Mouse (Mus musculus) spleen, adult 12 weeks (tissue): ENCODE measurements around the gene Kiss1.

Experiments
- DNase-seq: peaks from one replicate; pipeline ENCODE4 v3.0.0; 2022; ENCODE audit warnings: low spot score

Gene Kiss1

DNA sequence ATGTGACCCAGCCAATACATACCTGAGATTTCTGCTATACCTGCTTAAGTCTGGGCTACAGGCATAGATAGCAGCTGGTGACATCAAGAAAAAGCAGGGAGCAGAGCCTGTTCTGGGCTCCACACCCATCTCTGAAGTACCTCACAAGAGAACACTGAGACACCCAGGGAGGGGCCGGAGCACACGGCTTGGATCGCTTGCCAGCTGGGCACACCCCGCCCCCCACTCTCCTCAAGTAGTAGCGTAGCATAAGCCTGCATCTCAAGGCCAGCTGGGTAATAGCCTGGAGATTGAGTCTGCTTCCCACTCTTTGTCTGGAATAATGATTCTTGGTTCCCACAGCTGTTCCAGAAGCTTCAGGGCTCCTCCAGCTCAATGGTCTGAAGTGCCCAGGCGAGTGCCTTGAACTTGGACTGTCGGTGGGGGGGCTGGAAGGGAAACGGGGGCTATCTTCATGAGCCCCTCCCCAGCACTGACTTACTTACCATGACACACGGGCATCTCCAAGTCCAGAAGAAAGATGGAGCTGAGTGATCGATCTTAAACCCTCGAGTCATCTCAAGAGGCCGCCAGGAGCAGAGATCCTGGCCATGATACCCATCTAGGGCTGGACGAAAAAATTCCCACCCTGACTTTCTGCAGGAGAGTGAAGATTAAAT lies at the start of gene Kiss1:
TSS of gene Kiss1 (plus strand) at position 609 of the 659 bp plus-strand sequence.
- no peak for DNase-seq

GRCm38 (mm10) chr1:133274163-133274562 lies 47.5 kb upstream of the Kiss1 start:
- no peak for DNase-seq

DNA sequence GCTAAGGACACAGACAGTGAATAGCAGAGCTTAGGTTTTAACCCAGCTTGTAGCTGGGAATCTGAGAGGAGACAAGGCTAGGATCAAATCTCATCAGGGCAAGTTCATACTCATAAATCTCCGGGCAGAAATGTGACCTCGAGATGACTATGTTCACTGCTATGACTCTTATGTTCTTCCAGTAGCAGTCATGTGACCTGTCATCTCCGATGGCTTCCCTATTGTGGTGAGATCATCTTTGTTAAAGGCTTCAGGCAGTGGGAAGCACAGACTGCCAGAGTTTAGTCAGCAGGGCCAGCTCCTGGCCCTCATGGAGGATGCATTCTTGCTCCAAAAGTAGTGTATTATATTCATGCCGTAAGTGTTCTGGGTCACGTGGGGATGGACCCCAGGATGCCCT lies 44.7 kb upstream of the Kiss1 start:
- DNase-seq, result no peak

DNA sequence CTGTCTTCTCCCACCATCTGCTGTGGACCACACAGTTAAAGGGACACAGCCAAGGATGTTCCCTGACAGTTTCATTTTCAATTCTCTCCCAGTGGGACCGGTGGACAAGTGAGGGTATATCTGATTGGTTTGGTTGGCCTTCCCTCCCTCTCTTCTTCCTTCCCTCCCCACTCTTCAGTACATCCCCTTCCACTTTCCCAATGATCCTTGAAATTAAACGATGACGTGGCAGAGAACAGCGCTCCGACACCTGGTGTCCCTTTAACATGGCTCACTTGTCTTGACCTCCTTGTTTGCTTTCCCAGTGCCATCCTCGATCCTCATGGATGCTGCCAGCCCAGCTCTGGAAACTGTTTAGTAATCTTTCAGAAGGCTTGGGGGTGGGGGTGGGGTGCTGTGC lies 43.1 kb upstream of the Kiss1 start:
- DNase-seq, result no peak

DNA sequence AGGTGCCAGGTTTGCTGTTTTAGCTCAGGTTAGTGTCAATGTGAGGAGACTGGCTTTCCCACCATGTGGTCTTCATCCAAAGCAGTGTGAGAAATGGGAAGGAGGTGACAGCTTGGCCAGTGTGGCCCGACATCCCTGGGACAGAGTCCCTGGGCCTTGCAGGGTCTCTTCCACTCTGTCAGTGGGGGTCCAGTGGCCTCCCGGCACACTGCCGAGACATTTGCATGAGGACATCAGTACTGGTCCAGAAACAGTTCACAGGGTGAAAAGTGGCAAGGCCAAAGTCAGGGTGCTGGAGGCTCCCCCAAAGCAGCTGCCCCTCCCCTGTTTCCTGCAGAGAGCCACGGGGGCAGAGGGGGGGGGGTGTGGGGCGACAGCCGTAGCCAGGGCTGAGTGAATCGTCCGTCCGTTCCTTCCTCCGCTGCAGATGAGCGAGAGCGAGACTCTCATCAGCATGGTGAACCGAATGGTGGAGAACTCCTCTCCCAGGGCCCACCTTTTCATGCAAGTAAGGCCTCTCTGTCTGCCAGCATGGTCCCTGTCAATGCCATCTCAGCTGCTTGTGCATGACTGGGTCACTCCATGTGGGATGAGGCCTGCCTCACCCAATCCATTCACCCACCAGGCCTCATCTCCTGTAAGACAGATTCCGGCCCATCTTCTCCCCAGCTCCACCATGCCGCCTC lies 42.6 kb upstream of the Kiss1 start:
- no peak for DNase-seq

DNA sequence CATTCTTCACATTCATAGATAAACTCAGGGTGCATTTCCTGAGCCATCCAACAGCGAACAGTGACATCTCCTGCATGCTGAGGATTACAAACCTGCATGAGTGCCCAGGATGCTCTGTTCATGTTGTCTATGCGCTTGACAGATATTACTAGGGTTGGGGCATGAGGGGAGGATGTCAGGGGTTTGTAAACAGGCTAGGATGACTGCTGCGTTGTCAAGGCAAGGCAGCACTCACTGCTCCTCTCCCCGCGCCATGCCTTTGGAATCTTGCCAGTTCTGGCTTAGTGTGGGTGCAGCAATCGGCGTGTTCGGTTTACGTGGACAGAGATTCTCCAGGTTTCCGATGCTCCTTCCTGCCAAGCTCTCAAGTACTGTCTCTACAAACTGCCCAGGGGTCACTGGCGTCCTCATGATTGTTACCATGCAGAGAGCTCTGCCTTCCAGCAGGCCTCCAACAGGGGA lies 42.0 kb upstream of the Kiss1 start:
- DNase-seq, result no peak

DNA sequence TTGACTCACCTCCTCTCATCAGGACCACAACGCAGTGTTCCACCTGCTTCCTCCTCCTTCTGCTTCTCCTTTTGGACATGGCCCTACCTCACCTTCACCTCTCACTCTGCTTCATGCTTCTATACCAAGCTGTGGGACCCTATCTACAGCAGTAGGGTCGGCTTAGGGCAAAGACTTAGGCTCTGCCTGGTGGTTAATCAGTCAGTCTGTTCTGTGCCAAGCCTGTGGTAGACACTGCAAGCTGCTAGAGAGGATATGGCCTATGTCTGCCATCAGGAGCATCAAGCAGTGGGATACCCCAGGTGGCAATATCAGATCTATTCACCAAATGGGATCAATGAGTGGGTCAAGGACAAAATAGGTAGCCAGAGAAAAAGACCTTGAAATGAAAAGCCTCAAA lies 41.1 kb upstream of the Kiss1 start:
- DNase-seq, result no peak

GRCm38 (mm10) chr1:133285907-133286306 lies 35.8 kb upstream of the Kiss1 start:
- no peak for DNase-seq

- no peak for DNase-seq
Observed at GRCm38 (mm10) chr1:133287051-133287450, 34.6 kb upstream of the Kiss1 start.

GRCm38 (mm10) chr1:133287880-133288279 lies 33.8 kb upstream of the Kiss1 start:
- DNase-seq, result no peak

DNA sequence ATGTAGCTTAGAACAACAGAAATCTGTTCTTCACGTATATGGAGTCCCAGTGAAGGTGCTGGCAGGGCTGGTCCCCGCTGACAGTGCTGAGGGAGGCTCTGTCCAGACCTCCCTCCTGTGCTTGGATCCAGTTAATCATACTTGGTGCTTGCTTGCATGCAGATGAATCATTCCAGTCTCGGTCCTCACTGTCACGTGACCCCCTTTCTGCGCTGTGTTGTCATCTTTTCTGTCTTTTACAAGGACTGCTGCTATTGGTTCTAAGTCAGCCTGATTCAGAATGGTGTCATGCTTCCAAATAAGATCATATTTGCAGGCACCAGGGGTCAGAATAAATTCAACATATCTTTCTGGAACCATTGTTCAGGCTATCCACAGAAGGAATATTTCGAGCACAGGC lies 29.8 kb upstream of the Kiss1 start:
- no peak for DNase-seq

- DNase-seq, result no peak
Observed at GRCm38 (mm10) chr1:133292608-133293007, 29.1 kb upstream of the Kiss1 start.

DNA sequence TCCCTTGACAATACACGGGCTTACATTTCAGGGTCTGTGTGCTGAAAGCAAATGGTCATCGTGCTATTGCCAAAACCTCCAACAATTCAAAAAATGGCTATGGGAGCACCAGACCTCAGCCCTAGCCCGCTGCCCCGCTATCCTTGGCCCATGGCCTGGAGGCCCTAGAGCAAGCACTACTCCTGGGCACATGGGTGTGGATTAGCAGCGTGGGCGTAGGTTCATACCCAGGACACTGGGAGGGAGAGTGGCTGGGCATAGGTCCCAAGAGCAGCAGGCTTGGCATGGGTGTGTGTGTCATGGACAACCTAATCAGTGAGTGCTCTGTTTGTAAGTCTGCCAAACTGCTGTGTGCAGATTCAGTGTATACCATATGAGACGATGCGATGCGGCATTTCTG lies 25.3 kb upstream of the Kiss1 start:
- no peak for DNase-seq

DNA sequence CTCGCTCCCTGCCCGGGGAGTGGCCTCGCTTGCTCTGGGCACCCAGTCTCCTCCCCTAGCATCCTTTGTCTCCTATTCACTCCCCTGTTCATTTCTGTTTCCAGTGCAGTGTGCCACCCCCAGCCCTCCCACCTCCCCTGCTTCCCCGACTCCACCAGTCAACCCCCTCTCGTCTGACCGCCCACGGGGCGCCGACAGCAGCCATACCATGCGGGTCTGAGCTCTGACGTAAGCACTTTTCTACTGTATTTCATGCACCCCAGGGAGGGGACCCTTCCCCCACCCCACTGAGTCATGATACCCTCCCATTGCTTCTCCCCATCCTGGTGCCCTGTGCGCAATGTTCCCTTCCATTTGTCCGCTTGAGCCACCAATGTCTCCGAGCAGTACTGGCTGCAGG lies 22.9 kb upstream of the Kiss1 start:
- DNase-seq, result no peak

DNA sequence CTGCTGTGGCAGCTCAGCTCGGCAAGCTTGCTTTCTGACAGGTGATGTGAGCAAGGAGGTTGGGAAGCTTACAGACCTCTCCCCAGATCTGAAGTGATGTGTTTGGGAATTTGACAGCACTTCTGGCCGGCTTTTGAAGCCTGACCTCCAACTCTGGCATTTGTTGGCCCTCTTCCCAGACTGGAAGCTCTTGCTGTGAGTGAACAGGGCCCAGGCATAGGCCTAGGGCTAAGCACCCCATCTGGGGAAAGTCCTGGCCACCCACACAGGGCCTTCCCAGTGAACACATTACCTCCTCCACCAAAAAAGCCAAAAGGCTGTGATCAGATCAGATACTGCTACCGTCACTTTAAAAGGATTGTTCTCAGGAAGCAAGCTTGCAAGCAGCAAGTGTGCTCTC lies 19.1 kb upstream of the Kiss1 start:
- DNase-seq, result no peak

- DNase-seq, result peak; percentile 16
Observed at GRCm38 (mm10) chr1:133306842-133307241, 14.8 kb upstream of the Kiss1 start.

DNA sequence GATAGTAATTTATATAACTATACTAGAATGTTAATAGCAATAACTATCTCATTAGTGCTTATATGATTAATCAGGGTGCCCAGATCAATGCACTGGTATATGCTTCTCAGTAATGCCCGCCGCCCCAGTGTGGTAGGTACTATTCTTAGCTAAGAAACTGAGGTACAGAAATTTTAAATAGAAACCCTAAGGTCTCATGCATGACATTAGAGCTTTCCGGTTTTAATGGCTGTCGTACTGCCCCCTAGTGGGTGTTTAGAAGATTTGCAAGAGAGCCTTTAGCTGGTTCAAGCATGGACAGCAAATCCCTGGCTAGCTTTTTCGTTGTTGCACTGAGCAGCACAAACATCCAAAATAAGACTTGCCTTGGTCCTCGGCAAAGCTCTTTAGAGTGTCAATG lies 14.4 kb upstream of the Kiss1 start:
- no peak for DNase-seq

- DNase-seq, result no peak
Observed at GRCm38 (mm10) chr1:133309652-133310267, 11.9 kb upstream of the Kiss1 start, which contains the start of gene Golt1a. Gene Golt1a, plus strand, starts transcription at chr1:133309800.

DNA sequence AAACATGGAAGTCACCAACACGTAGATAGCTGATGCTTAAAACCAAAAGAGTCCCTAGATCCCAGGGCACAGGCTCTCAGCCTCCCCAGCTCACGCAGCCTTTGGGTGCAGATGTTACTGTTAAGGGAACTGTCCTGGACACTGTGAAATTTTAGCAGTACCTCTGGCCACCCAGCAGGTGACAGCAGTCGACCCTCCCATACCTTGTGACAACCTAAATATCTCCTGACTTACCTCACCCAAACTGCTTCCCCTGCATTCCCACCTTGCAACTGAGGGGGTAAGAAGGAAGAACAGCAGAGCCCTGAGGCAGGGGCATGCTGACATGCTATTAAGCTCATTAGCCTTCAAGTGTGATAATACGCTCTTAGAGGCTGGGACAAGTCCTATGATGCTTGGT lies 10.4 kb upstream of the Kiss1 start:
- no peak for DNase-seq

- no peak for DNase-seq
Observed at GRCm38 (mm10) chr1:133311946-133312345, 9.7 kb upstream of the Kiss1 start.

GRCm38 (mm10) chr1:133314364-133314763 lies 7.3 kb upstream of the Kiss1 start:
- DNase-seq, result no peak

DNA sequence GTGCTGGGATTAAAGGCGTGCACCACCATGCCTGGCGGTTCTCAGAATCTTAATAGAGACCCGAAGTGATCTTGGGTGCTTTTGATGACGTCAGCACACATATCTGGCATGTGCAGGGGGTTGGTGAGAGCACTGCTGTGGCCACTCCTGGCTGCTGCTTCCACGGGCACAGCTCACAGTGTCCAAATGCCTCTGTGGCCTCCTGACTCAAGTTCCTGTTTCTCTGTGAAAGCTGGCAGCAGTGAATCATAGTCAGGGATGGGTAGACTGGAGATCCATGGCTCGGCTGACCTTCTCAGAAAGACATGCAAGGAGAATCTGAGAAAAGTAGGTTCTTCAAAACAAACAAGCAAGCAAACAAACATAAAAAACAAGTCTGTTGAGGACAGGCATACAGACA lies 5.9 kb upstream of the Kiss1 start:
- no peak for DNase-seq

DNA sequence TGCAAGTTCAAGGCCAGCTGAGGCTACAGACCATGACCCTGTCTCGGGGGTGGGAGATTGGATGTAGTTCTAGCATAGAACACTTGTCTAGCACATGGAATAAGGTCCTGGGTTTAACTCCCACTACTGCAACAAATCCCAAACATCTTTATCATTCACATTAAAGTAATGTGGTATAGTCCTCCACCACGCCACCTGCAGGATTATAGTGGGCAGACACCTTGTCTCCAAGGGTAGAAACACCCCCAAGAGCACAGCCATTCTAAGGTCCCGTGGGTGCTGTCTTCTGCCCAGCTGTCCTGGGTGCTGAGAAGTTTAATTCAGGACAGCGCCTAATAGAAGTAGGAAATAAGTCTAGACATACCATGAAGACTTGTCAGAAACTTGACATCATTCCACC lies 5.1 kb upstream of the Kiss1 start:
- DNase-seq, result no peak
